Mouse (Mus musculus) liver, postnatal 0 days (tissue): ENCODE measurements around the gene Pth1r.
A peak's percentile ranks its signal among the peaks of the same experiment; 100 is the strongest.

ENCODE experiments used
- CTCF ChIP-seq: sonication (generic); IDR thresholded peaks from 2 replicates; pipeline ENCODE4 v1.5.1; 2016; ENCODE audit warnings: antibody characterized with exemption, low read depth
- EP300 ChIP-seq: IDR thresholded peaks from 2 replicates; pipeline ENCODE4 v1.6.1; 2016; ENCODE audit warnings: antibody characterized with exemption, low read depth, mild to moderate bottlenecking

GRCm38 (mm10) chr9:110699574-110699973 is 47.4 kb downstream of the Pth1r start:
- TF ChIP-seq CTCF (no peak), EP300 (0 out of 2 replicates have a peak, but pooled peaks have one; percentile 10)
